Mouse (Mus musculus) naive thymus-derived CD4-positive, alpha-beta T cell, adult 5 months (primary cell): ENCODE data around the gene Mafk. TPM values are rescaled to one million over a fixed set of nuclear protein-coding genes. Genes with fewer than 3 reads are reported as not detected.

Experiments used
- polyA plus RNA-seq: library from polyadenylated mRNA; unstranded; fragments of 100-300 nt; shearing (Covaris generic); gene quantifications from one replicate; pipeline ENCODE4 v1.2.1, GENCODE M21; 2017

Gene Mafk
- 127 TPM for polyA plus RNA-seq

DNA sequence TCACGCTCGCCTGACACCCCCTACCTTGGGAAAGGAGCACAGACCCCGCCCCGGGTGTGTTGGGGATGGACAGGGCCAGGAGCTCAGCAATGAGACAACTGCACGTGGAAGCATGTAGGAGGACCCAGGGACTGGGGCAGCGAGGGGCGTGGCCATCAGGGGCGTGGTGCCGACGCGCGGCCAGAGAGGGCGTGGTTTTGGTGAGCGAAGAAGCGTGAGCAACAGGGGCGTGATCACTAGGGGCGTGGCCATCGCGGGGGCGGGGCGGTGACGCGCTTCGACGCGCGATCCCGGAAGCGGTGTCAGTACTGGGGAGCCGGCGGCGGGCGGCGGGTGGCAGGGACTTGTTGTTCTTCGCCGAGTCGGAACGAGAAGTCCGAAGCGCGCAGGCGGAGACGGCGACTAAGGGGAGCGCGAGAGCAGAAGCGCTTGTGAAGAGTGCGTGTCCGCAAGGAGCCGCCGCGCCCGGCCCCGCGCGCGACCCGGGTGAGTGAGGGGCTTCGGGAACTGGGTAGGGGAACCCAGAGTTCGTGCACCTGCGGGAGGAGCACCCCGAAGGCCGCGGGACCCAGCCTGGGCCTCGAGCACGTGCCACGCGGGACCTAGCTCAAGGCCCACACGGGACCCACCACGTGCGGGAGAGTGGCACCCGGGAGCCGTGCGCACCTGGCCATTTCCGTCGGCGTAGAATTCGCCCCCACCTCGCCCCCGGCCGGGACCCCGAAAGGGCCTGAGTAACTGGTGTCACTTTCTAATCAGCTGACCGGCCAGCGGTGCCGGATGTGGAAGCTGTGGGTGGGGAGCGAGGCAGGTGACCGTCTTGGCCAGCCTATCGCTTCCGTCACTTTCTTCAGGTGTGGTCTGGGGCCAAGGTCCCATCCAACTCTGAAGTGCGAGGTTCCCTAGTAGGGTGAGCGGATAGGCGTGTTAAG lies at the start of gene Mafk:
TSS of gene Mafk (plus strand) at position 287 of the 932 bp plus-strand sequence.

DNA sequence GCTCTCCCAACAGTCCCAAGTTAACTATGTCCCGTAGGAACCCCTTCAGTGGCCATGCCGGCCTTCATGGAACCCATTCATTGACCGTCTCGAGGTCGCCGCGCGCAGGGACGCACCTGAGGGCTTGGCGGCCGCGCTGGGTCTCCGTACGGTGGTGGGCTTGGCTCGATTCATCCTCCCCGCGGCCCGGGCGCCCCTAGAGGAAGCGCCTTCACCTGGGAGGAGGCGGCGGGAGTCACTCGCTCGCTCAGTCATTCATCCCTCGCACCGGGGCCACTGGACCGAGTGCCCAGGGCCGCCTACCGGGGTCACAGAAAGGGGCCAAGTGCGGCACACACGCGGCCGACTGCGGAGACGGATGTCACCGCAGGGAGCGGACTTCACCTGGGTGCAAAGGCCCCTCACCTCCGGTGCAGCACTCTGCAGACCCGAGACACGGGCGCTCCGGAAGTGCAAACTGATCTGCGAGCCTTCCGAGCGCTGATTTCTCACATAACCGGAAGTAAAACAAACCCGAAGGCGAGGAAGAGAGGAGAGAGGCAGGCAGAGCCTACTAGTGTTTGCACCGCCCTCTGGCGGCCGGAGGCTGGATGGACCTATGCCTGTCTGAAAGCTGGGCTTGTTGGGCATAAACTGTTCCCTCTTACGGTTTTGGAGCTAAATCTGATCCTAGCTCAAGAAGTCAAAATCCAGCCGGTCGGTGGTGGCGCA lies 15.9 kb upstream of the Mafk start, which contains the start of gene Ints1:
TSS of gene Ints1 (minus strand) at position 459 of the 711 bp plus-strand sequence.

GRCm38 (mm10) chr5:139819538-139820181 lies 28.3 kb downstream of the Mafk start, which contains the start of gene Tmem184a:
Tmem184a (minus strand) TSS chr5:139819917.

DNA sequence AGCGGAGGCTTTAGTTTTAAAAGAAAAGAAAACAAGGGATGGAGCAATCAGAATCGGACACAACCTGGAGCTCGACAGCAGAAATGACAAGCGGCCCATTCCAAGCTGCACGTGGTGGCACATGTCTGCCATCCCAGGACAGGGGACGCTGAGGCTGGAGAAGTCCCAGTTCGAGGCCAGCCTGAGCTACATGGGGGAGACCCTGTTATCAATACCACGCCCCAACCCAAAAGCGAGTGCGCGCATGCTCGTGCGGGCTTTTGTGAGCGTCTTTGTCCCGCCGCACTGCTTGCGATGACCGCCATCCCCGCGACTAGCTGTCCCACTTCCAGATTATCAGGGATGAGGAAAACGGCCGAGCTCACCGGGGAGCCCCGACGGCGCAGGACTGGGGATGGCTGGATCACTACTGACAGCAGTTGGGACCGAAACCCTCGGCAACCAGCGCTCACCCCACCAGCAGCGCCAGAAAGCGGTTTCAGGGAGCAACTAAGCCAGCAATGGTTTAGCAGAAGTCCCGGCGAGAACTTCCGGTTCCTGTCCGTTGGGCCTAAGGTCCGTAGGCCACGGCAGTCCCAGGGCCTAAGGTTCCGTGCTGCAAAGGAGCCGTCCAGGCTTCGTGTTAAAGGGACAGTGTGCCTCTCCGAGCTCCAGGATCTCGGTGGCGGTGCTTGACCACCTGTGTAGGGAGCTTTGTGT lies 35.2 kb downstream of the Mafk start, which contains the start of the genes Gm26938 and Psmg3:
TSS of gene Gm26938 (minus strand) at position 51 of the 699 bp plus-strand sequence.
TSS of gene Psmg3 (minus strand) at position 529 of the 699 bp plus-strand sequence.

Other genes starting within 250 kb of the Mafk start
- gene Uncx, start 248.0 kb upstream of the Mafk start, polyA plus RNA-seq = not detected
- gene Micall2, start 55.2 kb upstream of the Mafk start, polyA plus RNA-seq = not detected
- 50.8 TPM for gene Ints1, start 15.8 kb upstream of the Mafk start, polyA plus RNA-seq
- 0.16 TPM for gene Tmem184a, start 28.4 kb downstream of the Mafk start, polyA plus RNA-seq
- gene Gm26938, start 34.9 kb downstream of the Mafk start, polyA plus RNA-seq = not detected
- 23.0 TPM for gene Psmg3, start 35.4 kb downstream of the Mafk start, polyA plus RNA-seq
- not detected for gene Elfn1, start 116.4 kb downstream of the Mafk start, polyA plus RNA-seq